Mouse (Mus musculus) spleen, embryonic (tissue): Measurements from ENCODE around the gene Klhl8.

Experiments used
- CTCF ChIA-PET: fragments of 350-600 bp; sonication (Branson Sonifier 250); formaldehyde crosslinking; loops from one replicate; lab custom pipeline; 2022; lab: Charles Lee

The Klhl8 gene

GRCm38 (mm10) chr5:103815249-103815617 lies 95.8 kb downstream of the Klhl8 start:
- CTCF ChIA-PET: no interaction called here

GRCm38 (mm10) chr5:103814551-103815248 lies 96.4 kb downstream of the Klhl8 start:
- CTCF ChIA-PET: no interaction called here

GRCm38 (mm10) chr5:103813997-103814542 lies 97.0 kb downstream of the Klhl8 start:
- CTCF ChIA-PET: no interaction called here

- CTCF ChIA-PET: no interaction called here
Observed at GRCm38 (mm10) chr5:103813291-103813690, 97.8 kb downstream of the Klhl8 start.
